Mouse (Mus musculus): ENCODE measurements around the gene Magi2. TPM values are rescaled to one million over a fixed set of nuclear protein-coding genes. Genes with fewer than 3 reads are reported as not detected.

Magi2 gene
- polyA plus RNA-seq, 1 experiment from 2014 or later: 5.0 TPM

DNA sequence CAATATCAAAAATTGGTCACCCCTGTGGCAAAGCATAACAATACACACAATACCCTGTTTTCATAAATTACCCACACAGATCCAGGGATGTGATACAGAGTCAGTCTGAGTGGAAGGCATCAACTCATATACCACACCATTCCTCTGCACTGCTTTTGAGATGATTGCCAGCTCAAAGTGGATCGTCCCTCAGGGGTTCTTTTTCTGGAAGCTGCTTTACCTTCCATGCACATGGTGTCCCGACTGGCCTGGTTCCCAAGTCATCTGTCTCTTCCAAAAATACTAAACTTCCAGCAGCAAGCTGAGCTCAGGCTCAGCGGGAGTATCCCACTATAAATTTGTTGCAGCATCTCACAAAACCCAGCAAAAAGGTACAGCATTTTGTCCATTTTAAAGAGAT, 882.7 kb downstream of the Magi2 start:
- H3K9me3 ChIP-seq: no peaks in the 10 kb centered on the region
- H3K9ac ChIP-seq: no peak overlapping the region
- H3K36me3 ChIP-seq: no peaks in the 10 kb centered on the region
- 78% methylated on average over 3 of the region's 3 CpGs for WGBS
- H3K27ac ChIP-seq: no peak overlapping the region
- H3K27me3 ChIP-seq (replicated peaks): no peaks in the 10 kb centered on the region
- H3K4me1 ChIP-seq: no peaks in the 10 kb centered on the region
- ATAC-seq (ENCODE audit: insufficient read depth, low FRiP score, low read depth): no peak
- H3K4me2 ChIP-seq: no peak overlapping the region
- H3K4me3 ChIP-seq (replicated peaks): no peak overlapping the region

DNA sequence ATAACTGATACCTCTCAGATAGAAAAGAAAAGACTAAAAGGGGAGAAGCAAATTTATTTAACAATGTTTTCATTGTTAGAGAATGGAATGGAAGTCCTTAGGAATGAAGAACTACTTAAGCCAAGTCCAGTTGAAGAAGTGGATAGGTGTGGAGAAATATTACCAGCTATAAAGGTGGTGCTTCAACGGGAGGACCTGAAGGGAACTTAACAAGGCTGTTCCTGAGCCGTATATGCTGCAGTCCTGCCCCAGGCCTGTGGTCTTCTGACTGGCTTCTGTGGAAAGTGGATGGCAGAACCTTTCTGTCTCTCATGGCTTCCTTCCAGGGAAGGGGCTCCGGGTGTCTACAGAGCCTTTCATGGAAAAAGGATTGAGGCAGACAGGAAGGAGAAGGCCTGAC, 890.3 kb downstream of the Magi2 start:
- no peak overlapping the region for H3K4me2 ChIP-seq
- H3K9ac ChIP-seq: no peak overlapping the region
- no peaks in the 10 kb centered on the region for H3K9me3 ChIP-seq
- no peaks in the 10 kb centered on the region for H3K27me3 ChIP-seq (replicated peaks)
- no peak overlapping the region for H3K27ac ChIP-seq
- no peak overlapping the region for H3K4me3 ChIP-seq (replicated peaks)
- no peak for ATAC-seq (ENCODE audit: insufficient read depth, low FRiP score, low read depth)
- H3K4me1 ChIP-seq: no peaks in the 10 kb centered on the region
- H3K36me3 ChIP-seq: no peaks in the 10 kb centered on the region
- 75% methylated on average over 3 of the region's 3 CpGs for WGBS

DNA sequence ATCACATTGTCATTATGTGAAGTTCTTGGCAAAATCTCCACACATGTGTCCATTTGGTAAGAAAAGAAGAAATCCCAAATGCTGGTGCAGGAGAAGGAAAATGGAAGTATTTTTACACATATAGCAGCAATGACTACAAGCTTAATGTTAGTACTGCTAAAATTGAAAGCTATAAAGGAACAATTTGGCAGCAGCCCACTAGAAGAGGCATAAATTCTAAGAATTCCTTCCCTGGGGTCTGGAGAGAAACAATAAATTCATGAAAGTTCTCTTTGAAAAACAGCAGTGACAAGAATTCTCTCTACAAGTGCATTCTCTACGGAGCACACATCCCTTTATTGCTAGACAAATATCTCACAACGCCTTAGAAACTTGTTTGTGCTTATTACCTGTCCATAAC, 913.4 kb downstream of the Magi2 start:
- Histone ChIP-seq H3K4me2 (no peak overlapping the region), H3K9ac (no peak overlapping the region), H3K9me3 (no peaks in the 10 kb centered on the region), H3K27me3 (replicated peaks) (no peaks in the 10 kb centered on the region), H3K4me1 (no peaks in the 10 kb centered on the region), H3K36me3 (no peaks in the 10 kb centered on the region), H3K4me3 (replicated peaks) (no peak overlapping the region), H3K27ac (no peak overlapping the region)
- 36% methylated on average over 2 of the region's 2 CpGs for WGBS
- ATAC-seq (ENCODE audit: insufficient read depth, low FRiP score, low read depth): no peak

DNA sequence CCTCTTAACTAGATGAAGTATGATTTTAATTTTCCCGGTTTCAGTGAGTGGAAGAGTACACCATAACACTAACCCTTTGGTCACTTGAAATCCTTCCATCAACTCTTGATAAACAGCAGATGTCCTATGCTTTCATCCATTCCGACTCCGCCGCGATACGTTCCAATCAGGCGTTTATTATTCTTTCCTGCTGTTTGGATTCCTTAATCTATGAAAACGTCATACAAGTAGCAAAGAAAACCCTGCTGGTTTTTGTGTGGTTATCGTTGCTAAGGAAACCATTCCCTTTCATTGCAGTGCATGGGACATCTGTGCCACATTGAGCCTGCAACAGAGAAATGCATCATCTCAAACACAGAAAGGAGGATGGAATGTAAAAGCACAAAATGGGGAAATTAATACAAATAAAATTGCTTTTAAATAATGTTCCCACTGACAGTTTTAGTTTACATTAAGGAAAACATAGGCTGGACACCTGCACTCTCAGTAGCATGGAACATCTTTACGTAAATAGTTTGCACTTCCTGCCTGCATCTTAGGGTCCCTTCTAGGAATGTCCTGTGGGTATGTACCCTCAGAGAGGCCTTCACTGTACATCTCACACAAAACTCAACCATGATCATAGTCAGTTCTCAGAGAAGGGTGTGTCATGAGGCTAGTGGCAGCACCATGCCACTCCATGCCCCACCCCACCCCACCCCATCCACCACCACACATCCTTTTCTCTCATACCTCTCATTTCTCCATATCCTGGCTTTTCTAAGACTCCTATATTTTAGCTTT, 914.0 kb downstream of the Magi2 start:
- no peak for ATAC-seq (ENCODE audit: insufficient read depth, low FRiP score, low read depth)
- no peak overlapping the region for H3K27ac ChIP-seq
- no peak overlapping the region for H3K9ac ChIP-seq
- no peaks in the 10 kb centered on the region for H3K9me3 ChIP-seq
- H3K4me1 ChIP-seq: no peaks in the 10 kb centered on the region
- H3K36me3 ChIP-seq: no peaks in the 10 kb centered on the region
- H3K4me2 ChIP-seq: no peak overlapping the region
- no peaks in the 10 kb centered on the region for H3K27me3 ChIP-seq (replicated peaks)
- H3K4me3 ChIP-seq (replicated peaks): no peak overlapping the region
- WGBS: 34% methylated on average over 10 of the region's 10 CpGs

DNA sequence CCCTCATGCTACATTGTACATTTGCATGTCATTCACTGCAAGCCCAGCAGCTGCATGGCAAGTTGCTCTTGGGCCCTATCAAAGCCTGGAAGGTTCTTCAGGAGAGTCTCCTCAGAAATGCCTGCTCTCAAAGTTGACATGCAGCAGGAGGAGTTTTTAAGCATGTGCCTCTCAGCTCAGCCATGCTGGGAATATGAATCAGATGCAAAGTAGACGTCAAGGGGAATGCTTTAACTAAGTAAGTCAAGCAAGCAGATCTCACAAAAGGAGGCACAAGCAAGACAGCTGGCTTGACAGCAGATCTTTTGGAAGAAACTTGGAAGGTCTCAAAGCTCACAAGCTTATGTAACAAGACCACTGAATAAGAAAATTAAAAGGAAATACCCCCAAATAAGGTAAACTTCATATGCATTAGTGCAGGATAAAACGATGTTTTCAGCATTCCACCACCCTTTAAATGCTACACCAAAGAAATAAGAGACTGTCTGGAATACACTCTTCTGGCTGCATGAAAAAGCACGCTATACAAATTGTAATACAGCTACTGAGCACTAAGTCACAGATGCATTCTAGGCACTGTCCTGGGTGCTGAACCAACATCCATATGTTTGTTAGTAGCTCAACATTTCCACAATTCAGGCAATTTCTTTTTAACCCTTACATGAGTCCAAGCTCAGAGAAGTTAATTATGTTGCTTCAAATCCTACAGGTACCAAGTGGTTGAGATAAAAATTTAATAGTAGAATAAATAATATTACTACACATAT, 926.7 kb downstream of the Magi2 start:
- Histone ChIP-seq H3K27me3 (replicated peaks) (no peaks in the 10 kb centered on the region), H3K4me1 (no peaks in the 10 kb centered on the region), H3K9me3 (no peaks in the 10 kb centered on the region), H3K36me3 (no peaks in the 10 kb centered on the region), H3K9ac (no peak overlapping the region), H3K4me3 (replicated peaks) (no peak overlapping the region), H3K27ac (no peak overlapping the region), H3K4me2 (no peak overlapping the region)
- WGBS: 43% methylated on average over 3 of the region's 3 CpGs
- ATAC-seq (ENCODE audit: insufficient read depth, low FRiP score, low read depth): no peak

DNA sequence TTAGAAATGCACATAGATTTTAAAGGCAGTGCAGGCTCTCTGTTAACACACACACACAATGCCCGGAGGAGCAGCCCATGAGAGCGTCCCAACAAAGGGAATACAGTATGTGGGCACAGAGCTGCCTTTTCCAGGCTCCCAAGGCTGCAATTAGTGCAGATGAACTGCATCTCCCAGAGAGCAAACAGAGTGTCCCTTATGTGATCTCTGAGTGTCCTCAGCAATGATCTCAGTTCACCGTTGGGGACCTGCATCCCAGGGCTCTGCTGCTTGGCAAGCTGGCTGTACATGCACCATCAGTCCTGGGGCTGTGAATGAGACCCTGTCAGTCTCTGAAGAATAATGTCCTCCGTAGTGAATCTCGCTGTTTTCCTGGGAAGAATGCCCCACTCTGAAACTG, 969.9 kb downstream of the Magi2 start:
- Histone ChIP-seq H3K9ac (no peak overlapping the region), H3K4me1 (no peaks in the 10 kb centered on the region), H3K4me3 (replicated peaks) (no peak overlapping the region), H3K27me3 (replicated peaks) (no peaks in the 10 kb centered on the region), H3K4me2 (no peak overlapping the region), H3K27ac (no peak overlapping the region), H3K9me3 (no peaks in the 10 kb centered on the region), H3K36me3 (no peaks in the 10 kb centered on the region)
- no peak for ATAC-seq (ENCODE audit: insufficient read depth, low FRiP score, low read depth)
- 49% methylated on average over 5 of the region's 5 CpGs for WGBS

DNA sequence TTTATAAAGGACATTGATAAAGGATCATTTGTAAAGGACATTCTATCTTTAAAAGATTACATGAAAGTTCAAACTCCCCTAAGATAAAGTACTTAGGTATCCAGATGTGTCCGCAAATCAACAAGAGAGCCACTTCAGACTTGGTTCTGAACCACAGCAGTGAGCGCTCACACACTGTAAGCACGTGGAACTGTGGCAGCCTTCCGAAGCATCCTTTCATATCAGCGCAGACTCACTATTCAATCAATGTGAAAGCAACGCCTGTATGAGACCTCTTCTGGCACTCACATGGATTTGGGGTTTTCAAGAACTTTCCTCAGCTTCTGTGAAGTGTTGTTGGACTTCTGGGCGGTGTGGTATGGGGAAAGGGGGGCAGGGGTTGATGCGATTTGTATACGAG, 970.6 kb downstream of the Magi2 start:
- H3K4me3 ChIP-seq (replicated peaks): no peak overlapping the region
- no peak overlapping the region for H3K4me2 ChIP-seq
- H3K27me3 ChIP-seq (replicated peaks): no peaks in the 10 kb centered on the region
- no peaks in the 10 kb centered on the region for H3K4me1 ChIP-seq
- ATAC-seq (ENCODE audit: insufficient read depth, low FRiP score, low read depth): no peak
- no peak overlapping the region for H3K27ac ChIP-seq
- no peak overlapping the region for H3K9ac ChIP-seq
- 58% methylated on average over 9 of the region's 9 CpGs for WGBS
- no peaks in the 10 kb centered on the region for H3K36me3 ChIP-seq
- H3K9me3 ChIP-seq: no peaks in the 10 kb centered on the region

DNA sequence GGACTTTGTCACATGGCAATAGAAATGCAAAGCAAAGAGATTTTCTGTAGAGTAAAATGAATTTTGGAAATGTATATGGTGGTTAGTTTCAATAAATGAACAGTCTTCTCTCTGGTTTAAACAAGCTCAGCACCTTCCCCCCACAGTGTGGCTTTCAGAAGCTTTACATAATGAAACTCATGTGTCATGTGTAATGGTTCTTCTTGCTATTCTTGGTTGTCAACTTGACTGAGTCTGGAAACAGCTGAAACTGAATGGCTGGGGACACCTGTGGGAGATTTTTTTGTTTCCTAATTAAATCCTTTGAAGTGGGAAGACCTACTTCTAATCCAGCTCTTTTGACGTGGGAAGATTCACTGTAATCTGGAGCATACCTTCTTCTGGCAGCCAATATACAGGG, 974.5 kb downstream of the Magi2 start:
- Histone ChIP-seq H3K27ac (no peak overlapping the region), H3K9me3 (no peaks in the 10 kb centered on the region), H3K9ac (no peak overlapping the region), H3K27me3 (replicated peaks) (no peaks in the 10 kb centered on the region), H3K4me2 (no peak overlapping the region), H3K4me3 (replicated peaks) (no peak overlapping the region), H3K4me1 (no peaks in the 10 kb centered on the region), H3K36me3 (no peaks in the 10 kb centered on the region)
- no peak for ATAC-seq (ENCODE audit: insufficient read depth, low FRiP score, low read depth)
- WGBS: 70% methylated on average over 1 of the region's 1 CpGs

DNA sequence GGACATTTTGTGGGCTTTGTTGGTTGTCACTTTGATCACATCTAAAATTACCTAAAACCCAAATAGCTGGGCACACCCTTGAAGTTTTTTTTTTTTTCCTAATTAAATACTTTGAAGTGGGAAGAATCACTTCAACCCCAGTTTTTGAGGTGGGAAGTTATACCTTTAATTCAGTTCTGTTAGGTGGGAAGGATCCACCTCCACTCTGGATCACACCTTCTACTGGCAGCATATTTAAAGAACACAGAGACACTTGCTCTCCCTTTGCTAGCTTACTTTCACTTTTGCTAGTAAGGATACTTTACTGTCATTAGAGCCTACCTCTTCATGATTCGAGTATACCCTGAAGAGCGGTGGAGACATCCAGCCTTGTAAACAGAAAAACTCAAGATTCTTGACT, 981.3 kb downstream of the Magi2 start:
- H3K36me3 ChIP-seq: no peaks in the 10 kb centered on the region
- no peaks in the 10 kb centered on the region for H3K27me3 ChIP-seq (replicated peaks)
- 90% methylated on average over 2 of the region's 2 CpGs for WGBS
- H3K27ac ChIP-seq: no peak overlapping the region
- no peak overlapping the region for H3K9ac ChIP-seq
- H3K9me3 ChIP-seq: no peaks in the 10 kb centered on the region
- H3K4me1 ChIP-seq: no peaks in the 10 kb centered on the region
- H3K4me2 ChIP-seq: no peak overlapping the region
- no peak for ATAC-seq (ENCODE audit: insufficient read depth, low FRiP score, low read depth)
- no peak overlapping the region for H3K4me3 ChIP-seq (replicated peaks)

DNA sequence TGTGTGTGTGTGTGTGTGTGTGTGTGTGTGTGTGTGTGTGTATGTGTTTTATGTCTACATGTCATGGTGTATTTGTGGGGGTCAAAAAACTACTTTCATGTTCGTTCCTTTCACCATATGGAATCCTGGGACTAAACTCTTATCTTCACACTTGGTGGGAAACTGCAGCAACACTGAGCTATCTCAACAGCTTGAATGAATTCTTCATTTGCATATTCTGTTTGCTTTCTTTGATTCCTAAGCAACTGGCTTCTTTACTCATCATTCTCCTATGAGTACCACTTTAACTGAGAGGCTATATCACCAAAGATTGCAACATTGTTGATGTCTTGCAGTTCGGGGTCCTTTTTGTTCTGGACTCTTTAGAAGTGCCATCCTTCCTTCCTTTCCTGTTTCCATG, 986.5 kb downstream of the Magi2 start:
- Histone ChIP-seq H3K27ac (no peak overlapping the region), H3K9me3 (no peaks in the 10 kb centered on the region), H3K36me3 (no peaks in the 10 kb centered on the region), H3K27me3 (replicated peaks) (no peaks in the 10 kb centered on the region), H3K9ac (no peak overlapping the region), H3K4me2 (no peak overlapping the region), H3K4me1 (no peaks in the 10 kb centered on the region), H3K4me3 (replicated peaks) (no peak overlapping the region)
- 51% methylated on average over 2 of the region's 2 CpGs for WGBS
- no peak for ATAC-seq (ENCODE audit: insufficient read depth, low FRiP score, low read depth)

DNA sequence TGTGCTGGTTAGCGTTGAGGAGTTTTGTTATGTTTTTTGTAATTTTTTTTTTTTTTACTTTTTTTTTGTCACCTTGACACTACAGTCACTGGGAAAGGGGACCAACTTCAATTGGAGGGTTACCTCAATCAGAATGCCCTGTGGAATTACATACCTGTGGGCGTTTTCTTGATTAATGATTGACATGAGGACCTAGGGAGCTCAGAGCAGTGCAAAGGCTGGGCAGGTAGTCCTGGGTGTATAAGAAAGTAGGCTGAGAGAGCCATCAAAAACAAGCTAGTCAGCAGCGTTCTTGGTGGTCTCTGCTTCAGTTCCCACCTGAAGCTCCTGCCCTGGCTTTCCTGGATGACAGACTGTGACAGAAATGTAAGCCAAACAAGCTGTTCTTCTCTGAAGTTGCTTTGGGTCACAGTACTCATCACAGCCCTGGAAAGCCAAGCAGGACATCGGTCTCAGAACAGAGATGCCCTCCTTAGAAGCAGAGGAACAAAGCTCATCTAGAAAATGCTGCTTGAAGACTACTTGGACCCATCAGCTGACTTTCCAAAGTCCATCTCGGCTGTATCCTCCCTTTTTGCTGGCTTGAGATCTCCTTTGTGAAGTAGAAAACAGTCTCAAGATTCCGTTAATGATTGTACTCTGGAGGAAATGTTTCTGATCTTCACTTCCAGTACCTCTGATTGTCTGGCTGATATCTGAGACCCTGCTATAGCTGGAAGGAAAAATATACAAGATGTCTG, 999.8 kb downstream of the Magi2 start:
- Histone ChIP-seq H3K27ac (no peak overlapping the region), H3K9me3 (no peaks in the 10 kb centered on the region), H3K4me1 (no peaks in the 10 kb centered on the region), H3K9ac (no peak overlapping the region), H3K27me3 (replicated peaks) (no peaks in the 10 kb centered on the region), H3K4me2 (no peak overlapping the region), H3K4me3 (replicated peaks) (no peak overlapping the region), H3K36me3 (no peaks in the 10 kb centered on the region)
- 67% methylated on average over 6 of the region's 6 CpGs for WGBS
- ATAC-seq (ENCODE audit: insufficient read depth, low FRiP score, low read depth): no peak
